Mouse (Mus musculus): ENCODE data around the gene Utp3. TPM values are rescaled to one million over a fixed set of nuclear protein-coding genes. Genes with fewer than 3 reads are reported as not detected.

Utp3 gene
- polyA plus RNA-seq (2012; rRNA removed), result 8.4 and 8.6 TPM in 2 replicates

GRCm38 (mm10) chr5:88554086-88554886 lies at the start of gene Utp3:
TSS of gene Utp3 (plus strand) at chr5:88554462.
- Histone ChIP-seq H3K27me3 (ENCODE audit: control insufficient read depth, insufficient read depth, low read length) (no peaks in the 10 kb centered on the region), H3K4me3 (ENCODE audit: control insufficient read depth, low read depth, low read length) (peak within 1 kb of the TSS; percentile 92), H3K4me1 (ENCODE audit: control insufficient read depth, insufficient read depth, low read length) (peaks cover 5% of the 10 kb centered on the region), H3K27ac (ENCODE audit: control insufficient read depth, insufficient read depth, low read depth, low read length) (peak within 1 kb of the TSS; percentile 93), H3K36me3 (ENCODE audit: control insufficient read depth, insufficient read depth, low read length) (no peaks in the 10 kb centered on the region)
- TF ChIP-seq CTCF (IDR thresholded peaks at IDR 0.05; ENCODE audit: control insufficient read depth, insufficient read depth, insufficient replicate concordance, low read depth, low read length) (peak; percentile 62), POLR2A (IDR thresholded peaks at IDR 0.05; ENCODE audit: control insufficient read depth, low read depth, low read length) (peak; percentile 79)

- Histone ChIP-seq H3K27me3 (ENCODE audit: control insufficient read depth, insufficient read depth, low read length) (no peaks in the 10 kb centered on the region), H3K4me1 (ENCODE audit: control insufficient read depth, insufficient read depth, low read length) (no peaks in the 10 kb centered on the region), H3K27ac (ENCODE audit: control insufficient read depth, insufficient read depth, low read depth, low read length) (no peak overlapping the region), H3K36me3 (ENCODE audit: control insufficient read depth, insufficient read depth, low read length) (no peaks in the 10 kb centered on the region), H3K4me3 (ENCODE audit: control insufficient read depth, low read depth, low read length) (no peak overlapping the region)
- TF ChIP-seq POLR2A (IDR thresholded peaks at IDR 0.05; ENCODE audit: control insufficient read depth, low read depth, low read length) (no peak), CTCF (IDR thresholded peaks at IDR 0.05; ENCODE audit: control insufficient read depth, insufficient read depth, insufficient replicate concordance, low read depth, low read length) (no peak)
Observed at GRCm38 (mm10) chr5:88508555-88508954, 45.7 kb upstream of the Utp3 start.

- Histone ChIP-seq H3K27me3 (ENCODE audit: control insufficient read depth, insufficient read depth, low read length) (no peaks in the 10 kb centered on the region), H3K4me3 (ENCODE audit: control insufficient read depth, low read depth, low read length) (no peak overlapping the region), H3K27ac (ENCODE audit: control insufficient read depth, insufficient read depth, low read depth, low read length) (no peak overlapping the region), H3K4me1 (ENCODE audit: control insufficient read depth, insufficient read depth, low read length) (no peaks in the 10 kb centered on the region), H3K36me3 (ENCODE audit: control insufficient read depth, insufficient read depth, low read length) (no peaks in the 10 kb centered on the region)
- TF ChIP-seq CTCF (IDR thresholded peaks at IDR 0.05; ENCODE audit: control insufficient read depth, insufficient read depth, insufficient replicate concordance, low read depth, low read length) (no peak), POLR2A (IDR thresholded peaks at IDR 0.05; ENCODE audit: control insufficient read depth, low read depth, low read length) (no peak)
Observed at GRCm38 (mm10) chr5:88508990-88509389, 45.3 kb upstream of the Utp3 start.

- TF ChIP-seq CTCF (IDR thresholded peaks at IDR 0.05; ENCODE audit: control insufficient read depth, insufficient read depth, insufficient replicate concordance, low read depth, low read length) (no peak), POLR2A (IDR thresholded peaks at IDR 0.05; ENCODE audit: control insufficient read depth, low read depth, low read length) (no peak)
- no peak overlapping the region for H3K27ac ChIP-seq (ENCODE audit: control insufficient read depth, insufficient read depth, low read depth, low read length)
- H3K4me3 ChIP-seq (ENCODE audit: control insufficient read depth, low read depth, low read length), result no peak overlapping the region
- H3K27me3 ChIP-seq (ENCODE audit: control insufficient read depth, insufficient read depth, low read length), result no peaks in the 10 kb centered on the region
- no peaks in the 10 kb centered on the region for H3K4me1 ChIP-seq (ENCODE audit: control insufficient read depth, insufficient read depth, low read length)
- H3K36me3 ChIP-seq (ENCODE audit: control insufficient read depth, insufficient read depth, low read length), result no peaks in the 10 kb centered on the region
Observed at GRCm38 (mm10) chr5:88519232-88519631, 35.0 kb upstream of the Utp3 start.

- no peaks in the 10 kb centered on the region for H3K27me3 ChIP-seq (ENCODE audit: control insufficient read depth, insufficient read depth, low read length)
- H3K27ac ChIP-seq (ENCODE audit: control insufficient read depth, insufficient read depth, low read depth, low read length), result no peak within 1 kb of the TSS
- no peaks in the 10 kb centered on the region for H3K4me1 ChIP-seq (ENCODE audit: control insufficient read depth, insufficient read depth, low read length)
- H3K4me3 ChIP-seq (ENCODE audit: control insufficient read depth, low read depth, low read length), result no peak within 1 kb of the TSS
- no peaks in the 10 kb centered on the region for H3K36me3 ChIP-seq (ENCODE audit: control insufficient read depth, insufficient read depth, low read length)
- TF ChIP-seq POLR2A (IDR thresholded peaks at IDR 0.05; ENCODE audit: control insufficient read depth, low read depth, low read length), result no peak
- no peak for TF ChIP-seq CTCF (IDR thresholded peaks at IDR 0.05; ENCODE audit: control insufficient read depth, insufficient read depth, insufficient replicate concordance, low read depth, low read length)
Observed at GRCm38 (mm10) chr5:88527657-88528056, 26.6 kb upstream of the Utp3 start, which contains the start of gene Jchain. TSS of gene Jchain (minus strand) at chr5:88527891.

- H3K27ac ChIP-seq (ENCODE audit: control insufficient read depth, insufficient read depth, low read depth, low read length), result no peak overlapping the region
- no peaks in the 10 kb centered on the region for H3K4me1 ChIP-seq (ENCODE audit: control insufficient read depth, insufficient read depth, low read length)
- no peak overlapping the region for H3K4me3 ChIP-seq (ENCODE audit: control insufficient read depth, low read depth, low read length)
- no peak for TF ChIP-seq CTCF (IDR thresholded peaks at IDR 0.05; ENCODE audit: control insufficient read depth, insufficient read depth, insufficient replicate concordance, low read depth, low read length)
- H3K36me3 ChIP-seq (ENCODE audit: control insufficient read depth, insufficient read depth, low read length), result no peaks in the 10 kb centered on the region
- no peaks in the 10 kb centered on the region for H3K27me3 ChIP-seq (ENCODE audit: control insufficient read depth, insufficient read depth, low read length)
Observed at GRCm38 (mm10) chr5:88530908-88531307, 23.4 kb upstream of the Utp3 start.

- H3K27me3 ChIP-seq (ENCODE audit: control insufficient read depth, insufficient read depth, low read length), result no peaks in the 10 kb centered on the region
- no peak overlapping the region for H3K4me3 ChIP-seq (ENCODE audit: control insufficient read depth, low read depth, low read length)
- H3K4me1 ChIP-seq (ENCODE audit: control insufficient read depth, insufficient read depth, low read length), result no peaks in the 10 kb centered on the region
- no peaks in the 10 kb centered on the region for H3K36me3 ChIP-seq (ENCODE audit: control insufficient read depth, insufficient read depth, low read length)
- H3K27ac ChIP-seq (ENCODE audit: control insufficient read depth, insufficient read depth, low read depth, low read length), result no peak overlapping the region
- TF ChIP-seq CTCF (IDR thresholded peaks at IDR 0.05; ENCODE audit: control insufficient read depth, insufficient read depth, insufficient replicate concordance, low read depth, low read length), result no peak
- TF ChIP-seq POLR2A (IDR thresholded peaks at IDR 0.05; ENCODE audit: control insufficient read depth, low read depth, low read length), result no peak
Observed at GRCm38 (mm10) chr5:88534697-88535096, 19.6 kb upstream of the Utp3 start.
